ENCODE assay signal across 17 mouse cellular contexts in the genomic region with DNA sequence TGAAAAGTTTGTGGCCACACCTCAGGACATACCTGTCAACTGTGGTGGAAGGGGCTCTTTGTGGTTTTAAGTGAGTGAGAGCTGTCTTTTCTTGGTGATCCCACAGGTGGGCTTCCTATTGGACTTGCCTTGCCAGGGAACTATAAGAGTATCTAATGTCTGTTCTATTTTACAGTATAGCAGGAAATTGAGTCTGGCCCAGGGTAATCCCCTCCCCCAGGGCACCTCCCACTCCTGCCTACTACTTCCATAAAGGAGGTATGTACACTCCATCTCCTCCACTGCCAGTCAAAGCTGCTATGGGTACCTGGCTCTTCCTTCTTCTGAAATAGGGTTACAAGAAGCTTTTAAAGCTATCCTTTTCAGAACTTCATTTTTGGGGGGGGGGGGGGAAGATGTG. TPM values are rescaled to one million over a fixed set of nuclear protein-coding genes. Genes with fewer than 3 reads are reported as not detected.
A peak's percentile ranks its signal among the peaks of the same experiment; 100 is the strongest.
DNase-seq lines count a peak whose midpoint lies in the region; ATAC-seq and TF ChIP-seq lines count a peak whose summit lies in the region.
"Had no signal": no experiment of that assay in that cellular context is flagged by ENCODE, and none has a peak within 500 bp of the region (broad histone marks: within the 10 kb centered on the region; RNA-seq: fewer than 3 reads in every experiment).

No protein-coding gene starts in this region.

- TF ChIP-seq POLR2A in kidney, adult 2 months (IDR thresholded peaks at IDR 0.05; ENCODE audit: low read depth, low read length): no peak

- no peaks in the 10 kb centered on the region for H3K36me3 ChIP-seq in forebrain, embryonic 10.5 days (replicated peaks)
- no peaks in the 10 kb centered on the region for H3K36me3 ChIP-seq in forebrain, postnatal 0 days (ENCODE audit: insufficient read depth)
- no peaks in the 10 kb centered on the region for H3K36me3 ChIP-seq in midbrain, embryonic 10.5 days
- H3K36me3 ChIP-seq in midbrain, embryonic 16.5 days (ENCODE audit: control insufficient read depth, insufficient read depth, low read length): no peaks in the 10 kb centered on the region
- no peaks in the 10 kb centered on the region for H3K36me3 ChIP-seq in embryonic facial prominence, embryonic 14.5 days (ENCODE audit: control insufficient read depth, insufficient read depth, low read length)
- no peaks in the 10 kb centered on the region for H3K36me3 ChIP-seq in kidney, adult 2 months (ENCODE audit: control insufficient read depth, insufficient read depth, low read length)

- H3K27me3 ChIP-seq in forebrain, embryonic 10.5 days (ENCODE audit: poor library complexity, severe bottlenecking): no peaks in the 10 kb centered on the region
- no peaks in the 10 kb centered on the region for H3K27me3 ChIP-seq in forebrain, postnatal 0 days (ENCODE audit: insufficient read depth, low read length)
- no peaks in the 10 kb centered on the region for H3K27me3 ChIP-seq in midbrain, embryonic 10.5 days (ENCODE audit: low read depth, poor library complexity, severe bottlenecking)
- no peaks in the 10 kb centered on the region for H3K27me3 ChIP-seq in midbrain, embryonic 16.5 days (ENCODE audit: control insufficient read depth, insufficient read depth, low read depth, low read length)
- H3K27me3 ChIP-seq in embryonic facial prominence, embryonic 14.5 days (replicated peaks; ENCODE audit: control insufficient read depth, insufficient read depth, low read length): no peaks in the 10 kb centered on the region
- no peaks in the 10 kb centered on the region for H3K27me3 ChIP-seq in kidney, adult 2 months (replicated peaks; ENCODE audit: control insufficient read depth, insufficient read depth, low read length)
- H3K27me3 ChIP-seq: Patski had no signal

- TF ChIP-seq CTCF in forebrain, postnatal 0 days (IDR thresholded peaks at IDR 0.05; ENCODE audit: low read depth): no peak
- no peak for TF ChIP-seq CTCF in kidney, adult 2 months (conservative IDR thresholded peaks at IDR 0.05; ENCODE audit: insufficient read depth, insufficient read length, low read depth, low read length)

- no peak overlapping the region for H3K4me2 ChIP-seq in forebrain, postnatal 0 days (ENCODE audit: low read depth)
- no peak overlapping the region for H3K4me2 ChIP-seq in midbrain, embryonic 16.5 days (ENCODE audit: low read length)
- H3K4me2 ChIP-seq in embryonic facial prominence, embryonic 14.5 days (ENCODE audit: low read depth, low read length): no peak overlapping the region
- H3K4me2 ChIP-seq: heart, embryonic 11.5 days had no signal

- H3K4me1 ChIP-seq in forebrain, embryonic 10.5 days: peaks cover 74% of the 10 kb centered on the region
- peaks cover 5% of the 10 kb centered on the region for H3K4me1 ChIP-seq in forebrain, postnatal 0 days (ENCODE audit: insufficient read depth)
- peaks cover 68% of the 10 kb centered on the region for H3K4me1 ChIP-seq in midbrain, embryonic 10.5 days
- peaks cover 26% of the 10 kb centered on the region; the same call in 1 of the 2 replicates for H3K4me1 ChIP-seq in midbrain, embryonic 16.5 days (ENCODE audit: control insufficient read depth, insufficient read depth, low read length)
- peaks cover 50% of the 10 kb centered on the region for H3K4me1 ChIP-seq in embryonic facial prominence, embryonic 14.5 days (ENCODE audit: control insufficient read depth, insufficient read depth, low read length)
- no peaks in the 10 kb centered on the region for H3K4me1 ChIP-seq in kidney, adult 2 months (ENCODE audit: control insufficient read depth, insufficient read depth, low read length)

- no peak for ATAC-seq in forebrain, postnatal 0 days
- no peak for ATAC-seq in midbrain, embryonic 16.5 days
- no peak for ATAC-seq in embryonic facial prominence, embryonic 14.5 days (ENCODE audit: low read depth)

- peak overlapping the region; percentile 89 for H3K27ac ChIP-seq in forebrain, embryonic 10.5 days
- H3K27ac ChIP-seq in forebrain, postnatal 0 days (ENCODE audit: low read depth, low read length): no peak overlapping the region
- peak overlapping the region; percentile 90; the same call in 1 of the 2 replicates for H3K27ac ChIP-seq in midbrain, embryonic 10.5 days (replicated peaks)
- no peak overlapping the region for H3K27ac ChIP-seq in midbrain, embryonic 16.5 days (ENCODE audit: low read length)
- H3K27ac ChIP-seq in embryonic facial prominence, embryonic 14.5 days (replicated peaks; ENCODE audit: low read depth, low read length): peak overlapping the region; percentile 72; the same call in 1 of the 2 replicates
- H3K27ac ChIP-seq in kidney, adult 2 months (ENCODE audit: insufficient read depth, low read depth, low read length): no peak overlapping the region

- H3K9me3 ChIP-seq in forebrain, embryonic 10.5 days: no peaks in the 10 kb centered on the region
- no peaks in the 10 kb centered on the region for H3K9me3 ChIP-seq in forebrain, postnatal 0 days (ENCODE audit: low read length)
- H3K9me3 ChIP-seq in midbrain, embryonic 10.5 days (replicated peaks): no peaks in the 10 kb centered on the region
- H3K9me3 ChIP-seq in midbrain, embryonic 16.5 days (replicated peaks; ENCODE audit: control insufficient read depth, low read length, poor library complexity, severe bottlenecking): no peaks in the 10 kb centered on the region
- no peaks in the 10 kb centered on the region for H3K9me3 ChIP-seq in embryonic facial prominence, embryonic 14.5 days (ENCODE audit: control insufficient read depth, low read length)

- H3K4me3 ChIP-seq in forebrain, embryonic 10.5 days: no peak overlapping the region
- H3K4me3 ChIP-seq in forebrain, postnatal 0 days (ENCODE audit: low read depth, low read length): no peak overlapping the region
- no peak overlapping the region for H3K4me3 ChIP-seq in midbrain, embryonic 10.5 days
- no peak overlapping the region for H3K4me3 ChIP-seq in midbrain, embryonic 16.5 days (ENCODE audit: low read depth, low read length)
- no peak overlapping the region for H3K4me3 ChIP-seq in embryonic facial prominence, embryonic 14.5 days (ENCODE audit: low read depth, low read length)
- H3K4me3 ChIP-seq in kidney, adult 2 months (ENCODE audit: insufficient read depth, low read depth, low read length): no peak overlapping the region

- no peak overlapping the region for H3K9ac ChIP-seq in forebrain, postnatal 0 days
- H3K9ac ChIP-seq in midbrain, embryonic 16.5 days (ENCODE audit: low read depth, low read length): no peak overlapping the region
- H3K9ac ChIP-seq in embryonic facial prominence, embryonic 14.5 days (ENCODE audit: low read depth, low read length): no peak overlapping the region

- DNase-seq in forebrain, embryonic 10.5 days (ENCODE audit: extremely low spot score, low spot score): no peak
- no peak for DNase-seq in forebrain, postnatal 0 days
- no peak for DNase-seq in midbrain, embryonic 10.5 days (ENCODE audit: low spot score)
- no peak for DNase-seq in embryonic facial prominence, embryonic 14.5 days (ENCODE audit: low spot score)
- DNase-seq in naive thymus-derived CD4-positive, alpha-beta T cell, adult 2 months (ENCODE audit: low read depth): peak; percentile 39
- DNase-seq in adrenal gland, postnatal 36 days: no peak
- no peak for DNase-seq in kidney, adult 2 months
- DNase-seq: cerebellum, adult 18-20 months; gastrocnemius, postnatal 36 days; kidney, adult 18-20 months; kidney, postnatal 25 days; layer of hippocampus, postnatal 36 days; left cerebral cortex, postnatal 4 days had no signal

RNA-seq across cellular contexts. Expression of gene Smox, which starts 14.1 kb away (rescaled TPM):
- 31.7 TPM in 2 replicates for polyA plus RNA-seq in forebrain, embryonic 10.5 days (2016; fragmentation: Nextera tagmentation; extraction: Ambion mirVana)
- 61.0 and 67.9 TPM in 2 replicates for total RNA-seq in forebrain, postnatal 0 days (2014; rRNA removed)
- polyA plus RNA-seq in forebrain, postnatal 0 days (2015; fragmentation: Nextera tagmentation; extraction: Ambion mirVana): 47.2 and 55.4 TPM in 2 replicates
- 29.5 and 37.2 TPM in 2 replicates for polyA plus RNA-seq in midbrain, embryonic 10.5 days (2016; fragmentation: Nextera tagmentation; extraction: Ambion mirVana)
- polyA plus RNA-seq in midbrain, embryonic 16.5 days (2015; fragmentation: Nextera tagmentation; extraction: Ambion mirVana): 46.1 and 52.7 TPM in 2 replicates
- 28.9 and 33.2 TPM in 2 replicates for polyA plus RNA-seq in embryonic facial prominence, embryonic 14.5 days (2014; fragmentation: Nextera tagmentation; extraction: Ambion mirVana)
- 10 to 100 TPM; 28.2 to 30.5 TPM for total RNA-seq in adrenal gland, postnatal 36 days (2021)
- 12.5 and 14.9 TPM in 2 replicates for polyA plus RNA-seq in kidney, adult 2 months (2012; rRNA removed)

RNA-seq across cellular contexts. Expression of gene Adra1d, which starts 56.7 kb away (rescaled TPM):
- 0.19 TPM in 1 of 2 replicates, not detected in the other for polyA plus RNA-seq in forebrain, embryonic 10.5 days (2016; fragmentation: Nextera tagmentation; extraction: Ambion mirVana)
- 0.10 and 0.38 TPM in 2 replicates for total RNA-seq in forebrain, postnatal 0 days (2014; rRNA removed)
- polyA plus RNA-seq in forebrain, postnatal 0 days (2015; fragmentation: Nextera tagmentation; extraction: Ambion mirVana): 0.26 and 0.67 TPM in 2 replicates
- polyA plus RNA-seq in midbrain, embryonic 10.5 days (2016; fragmentation: Nextera tagmentation; extraction: Ambion mirVana): 0.47 and 0.60 TPM in 2 replicates
- polyA plus RNA-seq in midbrain, embryonic 16.5 days (2015; fragmentation: Nextera tagmentation; extraction: Ambion mirVana): not detected in 2 replicates
- 1.6 TPM in 2 replicates for polyA plus RNA-seq in embryonic facial prominence, embryonic 14.5 days (2014; fragmentation: Nextera tagmentation; extraction: Ambion mirVana)
- total RNA-seq in adrenal gland, postnatal 36 days (2021): 10 to 100 TPM; 20.7 to 26.7 TPM
- polyA plus RNA-seq in kidney, adult 2 months (2012; rRNA removed): 2.7 and 3.4 TPM in 2 replicates
- total RNA-seq: hematopoietic stem cell, adult 5-6 weeks had no signal

Comparison
In these comparisons a context has a peak if more than half of its experiments do, and no peak if none do; other contexts are left out.
1. H3K27ac ChIP-seq: peak in forebrain, embryonic 10.5 days (single experiment), midbrain, embryonic 10.5 days (single experiment) and embryonic facial prominence, embryonic 14.5 days (single experiment); none in forebrain, postnatal 0 days (single experiment), midbrain, embryonic 16.5 days (single experiment) and kidney, adult 2 months (single experiment).